Mouse (Mus musculus): Measurements from ENCODE around the gene Cdk11b.

DNA sequence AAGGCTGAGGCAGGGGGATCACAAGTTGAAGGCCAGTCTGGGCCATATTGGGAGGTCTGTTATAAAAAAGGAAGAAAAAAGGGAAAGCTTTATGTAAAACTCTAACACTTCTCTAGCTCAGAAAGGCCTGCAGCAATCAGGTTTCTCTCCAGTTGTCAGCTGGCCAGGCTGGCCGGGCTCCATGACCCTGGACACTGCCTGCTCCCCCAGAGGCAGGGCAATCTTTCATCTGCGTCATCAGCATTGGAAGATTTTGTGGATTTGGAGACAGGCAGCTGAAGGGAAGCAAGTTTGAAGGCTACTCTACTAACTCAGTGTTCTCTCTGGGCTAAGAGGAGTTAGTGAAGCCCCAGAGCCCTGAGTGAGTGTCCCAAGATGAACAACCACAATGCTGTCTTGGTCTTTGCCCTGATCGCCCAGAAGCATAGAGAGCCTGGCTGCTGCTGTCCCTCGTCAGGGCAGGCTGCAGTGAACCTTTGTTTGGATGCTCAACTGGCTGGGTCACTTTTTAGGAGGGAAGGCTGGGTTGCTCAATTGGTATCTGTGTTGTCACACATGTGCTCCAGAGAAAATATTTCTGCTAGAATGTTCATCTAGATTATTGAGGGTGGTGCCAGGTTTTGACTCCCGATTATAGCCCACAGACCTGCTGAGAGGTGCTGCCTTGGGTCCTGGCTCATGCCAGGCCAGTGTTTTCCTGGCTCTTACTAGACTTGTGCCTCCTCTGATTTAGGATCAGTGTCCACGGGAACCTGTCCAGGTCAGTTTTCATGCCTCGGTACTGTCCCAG, 46.1 kb upstream of the Cdk11b start:
- TF ChIP-seq TAL1 (IDR thresholded peaks at IDR 0.05; ENCODE audit: low read length), result no peak
- no peak for TF ChIP-seq POLR2AphosphoS2 (IDR thresholded peaks at IDR 0.05; ENCODE audit: low read length)
- TF ChIP-seq ZNF384 (IDR thresholded peaks at IDR 0.05; ENCODE audit: low read depth, low read length), result no peak
- TF ChIP-seq CTCF (IDR thresholded peaks at IDR 0.05 in 2 of 3, conservative IDR thresholded peaks at IDR 0.05 in 1 of 3; ENCODE audit: control insufficient read depth in 1 of 3, insufficient read depth in 1 of 3, low read depth in 2 of 3, low read length in 3 of 3, poor library complexity in 1 of 3, severe bottlenecking in 1 of 3), result no peak
- TF ChIP-seq UBTF (IDR thresholded peaks at IDR 0.05; ENCODE audit: borderline replicate concordance, insufficient read depth, low read depth, low read length), result no peak
- TF ChIP-seq E2F4 (IDR thresholded peaks at IDR 0.05; ENCODE audit: borderline replicate concordance, low read depth, low read length), result no peak
- no peak for TF ChIP-seq HCFC1 (IDR thresholded peaks at IDR 0.05; ENCODE audit: low read depth, low read length)
- no peak for TF ChIP-seq EP300 (IDR thresholded peaks at IDR 0.05; ENCODE audit: low read depth in 1 of 2, low read length in 2 of 2)
- no peak for TF ChIP-seq MXI1 (IDR thresholded peaks at IDR 0.05; ENCODE audit: low read depth, low read length)
- no peak for TF ChIP-seq USF1 (IDR thresholded peaks at IDR 0.05; ENCODE audit: low read depth, low read length)
